Mouse (Mus musculus): Measurements from ENCODE around the gene Ldb3. TPM values are rescaled to one million over a fixed set of nuclear protein-coding genes. Genes with fewer than 3 reads are reported as not detected.

The Ldb3 gene
- polyA plus RNA-seq, 1 experiment from 2014 or later, result 15.2 TPM

DNA sequence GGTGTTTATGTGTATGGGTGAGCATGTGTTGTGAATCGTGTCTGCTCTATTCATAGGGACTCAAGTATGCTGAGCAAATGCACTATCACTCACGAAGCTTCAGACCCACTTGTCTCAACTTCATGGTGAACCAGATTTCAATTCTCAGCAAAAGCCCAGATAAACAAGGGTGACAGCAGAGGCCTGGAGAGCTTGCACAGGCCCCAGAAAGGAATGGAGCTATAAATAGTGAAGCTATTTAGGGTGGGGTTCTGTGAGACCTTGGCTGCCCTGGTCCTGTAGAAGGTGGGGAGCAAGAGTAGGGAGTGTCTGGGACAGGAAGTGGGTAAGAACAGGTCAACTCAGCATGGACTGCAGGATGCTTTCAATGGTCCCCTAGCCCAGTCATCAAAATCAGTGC, 43.9 kb downstream of the Ldb3 start:
- H3K27ac ChIP-seq (ENCODE audit: low read depth, low read length), result no peak overlapping the region
- no peak for ATAC-seq
- TF ChIP-seq CTCF (IDR thresholded peaks at IDR 0.05; ENCODE audit: low read depth), result no peak
- no peaks in the 10 kb centered on the region for H3K27me3 ChIP-seq (replicated peaks; ENCODE audit: control insufficient read depth, insufficient read depth, low read length)
- H3K9ac ChIP-seq (ENCODE audit: low read depth, low read length), result no peak overlapping the region
- no peak overlapping the region for H3K4me3 ChIP-seq (ENCODE audit: low read depth, low read length)
- no peak overlapping the region for H3K4me2 ChIP-seq (replicated peaks; ENCODE audit: low read depth)
- H3K36me3 ChIP-seq (ENCODE audit: control insufficient read depth, insufficient read depth), result peaks cover 13% of the 10 kb centered on the region; the same call in 1 of the 2 replicates
- H3K4me1 ChIP-seq (replicated peaks; ENCODE audit: control insufficient read depth, insufficient read depth, low read length), result peaks cover 4% of the 10 kb centered on the region; the same call in 1 of the 2 replicates
- 53% methylated on average over 2 of the region's 2 CpGs for WGBS
- no peaks in the 10 kb centered on the region for H3K9me3 ChIP-seq (ENCODE audit: control insufficient read depth)

- H3K27ac ChIP-seq (ENCODE audit: low read depth, low read length), result no peak overlapping the region
- no peak overlapping the region for H3K4me3 ChIP-seq (ENCODE audit: low read depth, low read length)
- H3K9ac ChIP-seq (ENCODE audit: low read depth, low read length), result no peak overlapping the region
- TF ChIP-seq CTCF (IDR thresholded peaks at IDR 0.05; ENCODE audit: low read depth), result no peak
- 86% methylated on average over 6 of the region's 6 CpGs for WGBS
- H3K9me3 ChIP-seq (ENCODE audit: control insufficient read depth), result no peaks in the 10 kb centered on the region
- no peaks in the 10 kb centered on the region for H3K4me1 ChIP-seq (replicated peaks; ENCODE audit: control insufficient read depth, insufficient read depth, low read length)
- no peaks in the 10 kb centered on the region for H3K27me3 ChIP-seq (replicated peaks; ENCODE audit: control insufficient read depth, insufficient read depth, low read length)
- peaks cover 14% of the 10 kb centered on the region; the same call in 1 of the 2 replicates for H3K36me3 ChIP-seq (ENCODE audit: control insufficient read depth, insufficient read depth)
- no peak for ATAC-seq
- no peak overlapping the region for H3K4me2 ChIP-seq (replicated peaks; ENCODE audit: low read depth)
These were observed 44.5 kb downstream of the Ldb3 start for GRCm38 (mm10) chr14:34544001-34544400.

- H3K36me3 ChIP-seq (ENCODE audit: control insufficient read depth, insufficient read depth), result peaks cover 14% of the 10 kb centered on the region; the same call in 1 of the 2 replicates
- H3K27ac ChIP-seq (ENCODE audit: low read depth, low read length), result no peak overlapping the region
- WGBS, result 86% methylated on average over 6 of the region's 6 CpGs
- ATAC-seq, result no peak
- no peaks in the 10 kb centered on the region for H3K4me1 ChIP-seq (replicated peaks; ENCODE audit: control insufficient read depth, insufficient read depth, low read length)
- H3K9ac ChIP-seq (ENCODE audit: low read depth, low read length), result no peak overlapping the region
- no peak overlapping the region for H3K4me2 ChIP-seq (replicated peaks; ENCODE audit: low read depth)
- no peaks in the 10 kb centered on the region for H3K27me3 ChIP-seq (replicated peaks; ENCODE audit: control insufficient read depth, insufficient read depth, low read length)
- TF ChIP-seq CTCF (IDR thresholded peaks at IDR 0.05; ENCODE audit: low read depth), result no peak
- H3K4me3 ChIP-seq (ENCODE audit: low read depth, low read length), result no peak overlapping the region
- H3K9me3 ChIP-seq (ENCODE audit: control insufficient read depth), result no peaks in the 10 kb centered on the region
These were observed 44.9 kb downstream of the Ldb3 start for GRCm38 (mm10) chr14:34543596-34543995.

- TF ChIP-seq CTCF (IDR thresholded peaks at IDR 0.05; ENCODE audit: low read depth), result no peak
- H3K4me1 ChIP-seq (replicated peaks; ENCODE audit: control insufficient read depth, insufficient read depth, low read length), result no peaks in the 10 kb centered on the region
- 79% methylated on average over 5 of the region's 5 CpGs for WGBS
- no peak overlapping the region for H3K27ac ChIP-seq (ENCODE audit: low read depth, low read length)
- H3K9me3 ChIP-seq (ENCODE audit: control insufficient read depth), result no peaks in the 10 kb centered on the region
- H3K9ac ChIP-seq (ENCODE audit: low read depth, low read length), result no peak overlapping the region
- ATAC-seq, result no peak
- H3K4me2 ChIP-seq (replicated peaks; ENCODE audit: low read depth), result no peak overlapping the region
- H3K27me3 ChIP-seq (replicated peaks; ENCODE audit: control insufficient read depth, insufficient read depth, low read length), result no peaks in the 10 kb centered on the region
- peaks cover 17% of the 10 kb centered on the region; the same call in 1 of the 2 replicates for H3K36me3 ChIP-seq (ENCODE audit: control insufficient read depth, insufficient read depth)
- no peak overlapping the region for H3K4me3 ChIP-seq (ENCODE audit: low read depth, low read length)
These were observed 46.6 kb downstream of the Ldb3 start for GRCm38 (mm10) chr14:34541896-34542295.

GRCm38 (mm10) chr14:34540685-34541162, 47.8 kb downstream of the Ldb3 start:
- peak; percentile 37 for ATAC-seq
- WGBS, result 34% methylated on average over 17 of the region's 17 CpGs
- no peak overlapping the region for H3K4me3 ChIP-seq (ENCODE audit: low read depth, low read length)
- peak overlapping the region; percentile 31; the same call in 1 of the 2 replicates for H3K27ac ChIP-seq (ENCODE audit: low read depth, low read length)
- no peaks in the 10 kb centered on the region for H3K27me3 ChIP-seq (replicated peaks; ENCODE audit: control insufficient read depth, insufficient read depth, low read length)
- H3K9me3 ChIP-seq (ENCODE audit: control insufficient read depth), result no peaks in the 10 kb centered on the region
- no peaks in the 10 kb centered on the region; the same call in 1 of the 2 replicates for H3K4me1 ChIP-seq (replicated peaks; ENCODE audit: control insufficient read depth, insufficient read depth, low read length)
- no peak overlapping the region for H3K9ac ChIP-seq (ENCODE audit: low read depth, low read length)
- H3K4me2 ChIP-seq (replicated peaks; ENCODE audit: low read depth), result peak overlapping the region; percentile 37; the same call in 1 of the 2 replicates
- TF ChIP-seq CTCF (IDR thresholded peaks at IDR 0.05; ENCODE audit: low read depth), result no peak
- H3K36me3 ChIP-seq (ENCODE audit: control insufficient read depth, insufficient read depth), result peaks cover 17% of the 10 kb centered on the region; the same call in 1 of the 2 replicates

DNA sequence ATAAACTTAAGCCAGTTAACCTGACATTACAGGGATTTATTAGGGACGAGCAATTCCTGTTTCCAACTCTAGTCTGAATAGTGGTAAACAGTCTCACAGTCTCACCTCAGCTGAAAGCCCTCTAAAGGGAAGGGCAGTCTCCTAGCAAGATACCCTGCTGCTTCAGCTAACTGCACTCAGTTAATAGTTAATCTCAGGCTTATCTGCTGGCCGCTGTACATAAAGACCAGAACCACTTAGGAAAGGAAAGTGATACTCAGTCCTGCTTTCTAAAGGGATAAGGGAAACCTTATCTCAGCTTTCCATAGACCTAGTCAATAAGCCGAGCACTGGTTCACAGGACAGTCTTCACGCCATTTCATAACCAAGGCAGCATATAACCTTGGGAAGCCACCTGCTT, 52.6 kb downstream of the Ldb3 start:
- WGBS, result 32% methylated on average over 4 of the region's 4 CpGs
- no peaks in the 10 kb centered on the region for H3K9me3 ChIP-seq (ENCODE audit: control insufficient read depth)
- H3K9ac ChIP-seq (ENCODE audit: low read depth, low read length), result no peak overlapping the region
- H3K36me3 ChIP-seq (ENCODE audit: control insufficient read depth, insufficient read depth), result peaks cover 14% of the 10 kb centered on the region; the same call in 1 of the 2 replicates
- no peak for TF ChIP-seq CTCF (IDR thresholded peaks at IDR 0.05; ENCODE audit: low read depth)
- peak; percentile 72 for ATAC-seq
- H3K4me1 ChIP-seq (replicated peaks; ENCODE audit: control insufficient read depth, insufficient read depth, low read length), result no peaks in the 10 kb centered on the region; the same call in 1 of the 2 replicates
- H3K4me2 ChIP-seq (replicated peaks; ENCODE audit: low read depth), result no peak overlapping the region
- 0 out of 2 replicates have a peak, but pooled peaks cover 2% of the 10 kb centered on the region for H3K27me3 ChIP-seq (replicated peaks; ENCODE audit: control insufficient read depth, insufficient read depth, low read length)
- H3K27ac ChIP-seq (ENCODE audit: low read depth, low read length), result no peak overlapping the region
- no peak overlapping the region for H3K4me3 ChIP-seq (ENCODE audit: low read depth, low read length)

Measured in intestine, postnatal 0 days (tissue).